Mouse (Mus musculus): ENCODE results near the gene Gm20773. TPM values are rescaled to one million over a fixed set of nuclear protein-coding genes. Genes with fewer than 3 reads are reported as not detected.
"Not testable (repeated sequence)": the region's sequence is repeated elsewhere in the genome, so short reads cannot be mapped to it uniquely, and the experiment has no call there.

Gm20773 gene
- not detected in 2 replicates for polyA plus RNA-seq (2015; fragmentation: Nextera tagmentation; extraction: Ambion mirVana)

GRCm38 (mm10) chrY:13493726-13494125, at the start of gene Gm20773:
Gm20773 (plus strand) TSS chrY:13494026.
- DNase-seq (ENCODE audit: low spot score) = not testable (repeated sequence)

- not testable (repeated sequence) for DNase-seq (ENCODE audit: low spot score)
Observed at GRCm38 (mm10) chrY:13465479-13465878, 28.3 kb upstream of the Gm20773 start, which contains the start of gene Gm21866. Gm21866 (minus strand) TSS chrY:13465579.

Other genes starting within 250 kb of the Gm20773 start
- gene Gm21440, start 241.6 kb upstream of the Gm20773 start, polyA plus RNA-seq (2015; fragmentation: Nextera tagmentation; extraction: Ambion mirVana) = not detected in 2 replicates
- not detected in 2 replicates for gene Gm21454, start 241.6 kb upstream of the Gm20773 start, polyA plus RNA-seq (2015; fragmentation: Nextera tagmentation; extraction: Ambion mirVana)
- not detected in 2 replicates for gene Gm21725, start 145.0 kb upstream of the Gm20773 start, polyA plus RNA-seq (2015; fragmentation: Nextera tagmentation; extraction: Ambion mirVana)
- not detected in 2 replicates for gene Gm21866, start 28.4 kb upstream of the Gm20773 start, polyA plus RNA-seq (2015; fragmentation: Nextera tagmentation; extraction: Ambion mirVana)

Data from thymus, postnatal 0 days (tissue).